Mouse (Mus musculus) induced T-regulatory cell, adult 2 months (primary cell): ENCODE results near the gene Tas2r144.

Source experiments
- DNase-seq: peaks from one replicate; pipeline ENCODE4 v3.0.0-alpha.2; 2012; ENCODE audit warnings: low read depth

Tas2r144 gene

GRCm38 (mm10) chr6:42215028-42215427 is at the start of gene Tas2r144:
TSS of gene Tas2r144 (plus strand) at chr6:42215328.
- no peak for DNase-seq

- no peak for DNase-seq
Measured at GRCm38 (mm10) chr6:42182462-42182861, 32.7 kb upstream of the Tas2r144 start.

- DNase-seq = peak; percentile 28
Measured at GRCm38 (mm10) chr6:42186230-42186629, 28.9 kb upstream of the Tas2r144 start.

- peak; percentile 34 for DNase-seq
Measured at GRCm38 (mm10) chr6:42197710-42198109, 17.4 kb upstream of the Tas2r144 start.

GRCm38 (mm10) chr6:42199498-42199897 is 15.6 kb upstream of the Tas2r144 start:
- DNase-seq = no peak

GRCm38 (mm10) chr6:42222286-42222685 is 7.2 kb downstream of the Tas2r144 start:
- DNase-seq = no peak

- DNase-seq = no peak
Measured at GRCm38 (mm10) chr6:42225046-42225445, 9.9 kb downstream of the Tas2r144 start.

GRCm38 (mm10) chr6:42227240-42228101 is 12.3 kb downstream of the Tas2r144 start:
- peak; percentile 88 for DNase-seq

GRCm38 (mm10) chr6:42229610-42230009 is 14.5 kb downstream of the Tas2r144 start:
- no peak for DNase-seq

- DNase-seq = no peak
Measured at GRCm38 (mm10) chr6:42231191-42231590, 16.1 kb downstream of the Tas2r144 start.

GRCm38 (mm10) chr6:42237276-42237805 is 22.2 kb downstream of the Tas2r144 start:
- no peak for DNase-seq

GRCm38 (mm10) chr6:42241311-42242045 is 26.4 kb downstream of the Tas2r144 start:
- DNase-seq = no peak

- DNase-seq = peak; percentile 91
Measured at GRCm38 (mm10) chr6:42245711-42246353, 30.7 kb downstream of the Tas2r144 start, which contains the start of gene Gstk1. TSS of gene Gstk1 (plus strand) at chr6:42245935.

- peak; percentile 27 for DNase-seq
Measured at GRCm38 (mm10) chr6:42247173-42247572, 32.0 kb downstream of the Tas2r144 start.

- no peak for DNase-seq
Measured at GRCm38 (mm10) chr6:42247981-42248380, 32.9 kb downstream of the Tas2r144 start.

GRCm38 (mm10) chr6:42251791-42252190 is 36.7 kb downstream of the Tas2r144 start:
- DNase-seq = no peak

GRCm38 (mm10) chr6:42253103-42253502 is 38.0 kb downstream of the Tas2r144 start:
- DNase-seq = no peak

- DNase-seq = peak; percentile 72
Measured at GRCm38 (mm10) chr6:42257303-42257863, 42.3 kb downstream of the Tas2r144 start.

- DNase-seq = no peak
Measured at GRCm38 (mm10) chr6:42260430-42260829, 45.3 kb downstream of the Tas2r144 start.

- DNase-seq = no peak
Measured at GRCm38 (mm10) chr6:42261524-42262170, 46.5 kb downstream of the Tas2r144 start, which contains the start of gene Tmem139. TSS of gene Tmem139 (plus strand) at chr6:42261970.

GRCm38 (mm10) chr6:42264626-42265312 is 49.6 kb downstream of the Tas2r144 start, which contains the start of gene Casp2:
TSS of gene Casp2 (plus strand) at chr6:42264985.
- peak; percentile 98 for DNase-seq
